Mouse (Mus musculus): ENCODE results near the gene Rbm44.

Rbm44 gene

DNA sequence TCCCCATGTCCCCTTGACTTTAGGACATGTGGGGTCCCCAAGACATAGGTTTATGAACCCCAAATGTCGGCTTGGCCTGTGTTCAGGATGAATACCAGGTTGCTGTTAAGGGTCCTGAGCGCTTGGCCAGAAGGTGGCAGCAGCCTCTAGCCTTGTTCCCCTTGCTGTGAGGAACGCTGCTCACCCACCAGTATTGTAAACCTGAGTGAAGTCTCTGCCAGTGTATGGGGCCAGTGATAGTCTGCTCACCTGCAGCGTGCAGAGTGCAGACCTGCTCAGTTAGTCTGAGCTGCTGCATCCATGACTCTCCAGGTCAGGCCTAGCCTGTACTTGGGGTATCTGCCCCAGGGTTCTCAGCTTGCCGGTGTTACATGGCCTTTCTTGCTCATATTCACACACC, 34.2 kb downstream of the Rbm44 start:
- peak; percentile 92 for DNase-seq (ENCODE audit: low read depth, low spot score)

DNA sequence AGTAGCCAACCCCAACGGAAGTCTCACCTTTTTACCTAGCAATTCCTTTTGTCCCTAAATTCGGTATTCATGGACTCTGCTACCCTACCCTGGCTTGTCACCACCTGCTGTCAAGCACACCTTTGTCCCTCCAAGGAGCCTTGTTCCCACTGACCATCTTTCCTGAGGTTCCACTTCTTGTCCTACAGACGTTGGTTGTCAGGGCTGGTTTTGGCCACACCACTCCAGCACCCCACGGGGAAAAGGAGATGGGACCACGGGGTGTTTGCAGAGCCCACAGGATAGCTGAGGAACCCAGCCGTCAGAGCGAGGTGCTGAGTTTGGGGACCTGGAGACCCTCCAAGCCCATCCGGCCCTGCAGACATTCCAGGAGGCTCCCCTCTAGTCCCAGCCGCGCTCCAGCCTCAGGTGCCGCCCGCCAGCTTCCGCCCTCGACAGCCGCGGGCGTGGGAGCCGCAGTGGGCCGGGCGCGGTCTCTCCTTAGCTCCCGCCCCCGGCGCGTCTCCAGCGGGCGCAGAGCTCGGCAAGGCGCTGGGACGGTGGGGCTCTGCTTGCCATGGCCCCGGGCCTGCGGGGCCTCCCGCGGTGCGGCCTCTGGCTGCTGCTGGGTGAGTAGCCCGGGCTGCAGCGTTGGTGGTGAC, 34.8 kb downstream of the Rbm44 start, which contains the start of gene Ramp1:
TSS of gene Ramp1 (plus strand) at position 290 of the 641 bp plus-strand sequence.
- peak; percentile 79 for DNase-seq (ENCODE audit: low read depth, low spot score)

DNA sequence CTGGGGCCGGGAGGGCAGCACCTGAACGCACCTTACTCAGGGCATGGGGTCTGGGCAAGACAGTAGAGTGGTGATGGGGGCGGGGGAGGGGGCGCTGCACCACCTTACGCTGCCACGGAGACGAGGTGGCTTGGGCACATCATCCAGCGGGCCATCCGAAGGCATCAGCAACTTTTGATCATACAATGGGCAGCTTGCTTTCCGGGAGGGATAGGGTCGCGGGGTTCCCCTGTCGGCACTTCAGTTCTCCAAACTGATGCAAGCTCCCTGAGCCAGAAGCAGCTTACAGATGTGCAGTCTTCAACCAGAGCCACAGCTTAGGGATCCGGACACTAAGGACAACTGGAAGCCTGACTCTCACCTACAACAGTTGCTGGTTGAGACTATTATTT, 35.3 kb downstream of the Rbm44 start:
- DNase-seq (ENCODE audit: low read depth, low spot score): no peak

DNA sequence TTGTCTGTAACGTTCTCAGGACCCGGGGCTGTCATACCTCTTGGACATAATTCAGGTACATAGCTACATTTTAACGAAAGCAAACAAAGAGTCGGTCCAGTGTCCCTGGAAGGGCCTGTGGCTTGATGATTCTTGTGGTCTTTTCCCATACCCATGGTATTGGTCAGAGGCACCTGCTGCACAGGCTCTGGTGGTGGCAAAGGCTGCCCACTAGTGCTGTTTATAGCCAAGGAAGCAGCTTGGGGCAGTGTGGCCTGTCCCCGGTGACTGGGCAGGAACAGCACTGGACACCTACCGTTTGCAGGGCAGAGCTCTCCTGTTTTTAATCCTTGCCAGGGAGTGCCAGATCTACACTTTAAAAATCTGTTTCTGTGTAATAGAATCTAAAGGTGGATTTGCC, 35.8 kb downstream of the Rbm44 start:
- no peak for DNase-seq (ENCODE audit: low read depth, low spot score)

DNA sequence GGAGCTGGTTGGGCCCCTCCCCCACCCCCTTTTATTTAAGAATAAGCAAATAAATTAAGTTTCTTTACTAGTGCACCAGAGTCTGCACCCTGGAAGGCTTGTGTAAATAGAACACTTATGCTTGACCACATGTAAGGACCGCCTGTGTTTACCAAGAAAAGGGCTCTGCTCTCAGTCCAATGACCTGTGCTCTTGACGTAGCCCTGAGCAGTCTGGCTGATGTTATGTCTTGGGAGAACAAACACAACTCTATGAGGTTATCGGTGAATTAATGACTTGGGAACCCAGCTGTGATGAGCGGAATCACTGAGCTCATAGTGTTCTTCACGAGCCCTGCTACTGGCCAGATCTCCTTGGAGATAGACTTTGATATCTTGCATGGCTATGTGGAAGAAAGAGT, 36.4 kb downstream of the Rbm44 start:
- no peak for DNase-seq (ENCODE audit: low read depth, low spot score)

DNA sequence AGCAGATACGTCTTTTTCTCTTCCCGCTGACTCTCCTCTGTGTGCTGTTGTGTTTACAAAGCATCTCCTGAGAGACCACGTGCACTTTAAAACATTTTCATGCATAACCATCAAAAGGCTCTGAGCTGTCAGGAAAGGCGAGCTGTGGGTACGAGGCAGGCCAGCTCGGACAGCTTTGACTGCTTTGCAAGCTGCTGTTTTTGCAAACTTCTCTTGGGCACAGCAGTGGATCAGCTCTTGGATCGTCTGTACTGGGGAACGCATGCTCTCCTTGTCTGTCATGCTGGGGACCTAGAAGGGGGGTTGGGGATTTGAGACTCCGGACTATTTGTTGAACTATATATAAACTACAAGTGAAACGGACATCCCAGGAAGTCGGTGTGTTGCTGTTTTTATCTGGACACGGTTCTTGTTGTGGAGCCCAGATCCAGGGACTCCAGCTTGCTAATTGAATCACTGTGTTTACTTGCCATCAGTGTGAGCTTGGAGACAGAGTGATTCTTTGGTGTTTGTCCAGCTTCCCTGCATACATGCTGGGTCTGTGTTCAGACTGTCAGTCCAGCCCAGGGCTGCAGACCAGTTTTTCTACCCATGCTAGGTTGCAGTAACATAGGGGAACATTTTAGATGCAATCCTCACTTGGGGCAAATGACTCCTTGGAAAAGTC, 37.0 kb downstream of the Rbm44 start:
- no peak for DNase-seq (ENCODE audit: low read depth, low spot score)

DNA sequence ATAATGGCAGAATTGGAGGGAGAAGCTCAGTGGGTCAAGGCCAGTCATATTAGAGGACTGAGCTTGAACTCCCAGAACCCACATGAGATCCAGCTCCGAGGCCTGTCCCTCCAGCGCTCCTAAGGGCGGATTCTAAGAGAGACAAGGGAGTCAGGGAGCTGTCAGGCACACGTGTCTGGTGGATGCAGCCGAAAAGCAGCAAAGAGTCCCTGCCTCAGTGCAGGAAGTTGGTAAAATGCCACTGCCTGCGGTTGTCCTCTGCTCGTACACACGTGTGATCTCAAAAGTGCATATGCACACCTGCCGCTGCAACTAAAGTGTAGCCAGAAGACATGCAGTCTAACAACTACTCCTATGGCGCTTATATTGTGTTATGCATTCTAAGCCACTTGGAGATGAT, 38.4 kb downstream of the Rbm44 start:
- peak; percentile 74 for DNase-seq (ENCODE audit: low read depth, low spot score)

DNA sequence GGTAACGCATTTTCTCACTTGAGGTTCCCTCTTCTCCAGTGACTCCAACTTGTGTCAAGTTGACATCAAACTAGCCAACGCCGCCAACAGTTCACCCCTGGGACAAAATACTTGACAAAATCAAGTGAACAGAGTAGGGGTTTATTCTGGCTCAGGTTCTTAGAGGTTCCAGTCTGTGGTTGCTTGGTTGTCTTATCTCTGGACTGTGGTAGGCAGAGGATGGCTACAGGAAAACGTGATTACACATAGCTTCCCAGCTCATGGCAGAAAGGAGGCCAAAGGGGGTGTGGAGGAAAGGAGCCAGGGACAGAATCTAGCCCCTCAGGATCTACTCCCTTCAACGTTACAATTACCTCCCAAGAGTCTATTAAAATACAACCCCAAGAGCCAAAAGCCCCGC, 41.8 kb downstream of the Rbm44 start:
- DNase-seq (ENCODE audit: low read depth, low spot score): no peak

DNA sequence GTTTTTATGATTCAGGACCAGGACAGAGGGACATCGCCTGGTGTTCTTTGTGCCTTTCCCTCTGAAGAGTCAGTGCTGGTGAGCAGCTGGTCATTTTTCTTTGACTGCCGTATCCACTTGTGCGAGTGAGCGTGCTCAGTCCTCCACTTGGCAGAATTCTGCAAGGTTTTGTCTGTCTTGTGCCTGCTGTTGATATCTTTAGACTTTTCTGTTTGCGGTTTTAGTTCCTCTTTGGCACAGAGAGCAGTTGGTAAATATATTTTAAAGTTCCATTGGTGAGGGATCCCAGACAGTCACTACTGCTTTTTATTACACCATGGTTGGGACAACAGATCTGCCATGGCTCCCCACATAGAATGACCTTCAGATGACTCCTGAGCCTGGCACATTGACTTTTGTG, 42.4 kb downstream of the Rbm44 start:
- no peak for DNase-seq (ENCODE audit: low read depth, low spot score)

DNA sequence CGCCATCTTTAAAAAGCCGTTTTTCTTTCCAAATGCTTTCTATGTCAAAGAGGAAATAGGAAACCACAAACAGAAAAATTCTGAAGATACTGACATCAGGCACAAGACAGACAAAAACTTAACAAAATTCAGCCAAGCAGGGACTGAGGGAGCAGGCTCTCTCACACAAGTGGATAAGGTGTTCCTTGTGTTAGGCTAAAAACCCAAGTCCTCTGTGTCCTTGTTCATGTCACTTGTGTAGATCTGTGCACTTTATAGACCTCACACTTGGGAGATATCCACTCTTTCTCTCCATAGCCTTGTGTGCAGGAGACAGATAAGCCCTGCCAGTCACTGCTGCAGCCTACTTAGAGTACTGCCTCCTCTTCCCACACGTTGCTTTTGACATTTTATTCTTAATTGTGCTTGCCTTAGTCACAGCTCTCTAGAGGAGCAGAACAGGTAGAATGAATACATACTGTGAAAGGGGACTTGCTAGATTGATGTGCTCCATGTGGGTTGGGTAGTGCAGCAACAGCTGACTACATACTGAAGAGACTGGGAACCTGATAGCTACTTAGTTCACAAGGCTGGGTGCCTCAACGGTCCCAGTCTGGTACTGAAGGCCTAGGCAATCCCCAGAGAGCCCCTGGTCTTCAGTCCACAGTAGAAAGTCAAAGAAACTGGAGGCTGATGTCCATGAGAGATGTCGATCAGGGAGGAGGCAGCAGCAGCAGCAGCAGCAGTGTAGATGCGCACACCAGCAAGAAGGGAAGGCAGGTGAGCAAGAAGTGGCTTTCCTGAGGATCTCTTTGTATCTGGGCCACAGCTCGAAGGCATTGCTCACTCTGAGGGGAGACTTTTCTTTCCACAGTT, 43.1 kb downstream of the Rbm44 start:
- peak; percentile 34 for DNase-seq (ENCODE audit: low read depth, low spot score)

DNA sequence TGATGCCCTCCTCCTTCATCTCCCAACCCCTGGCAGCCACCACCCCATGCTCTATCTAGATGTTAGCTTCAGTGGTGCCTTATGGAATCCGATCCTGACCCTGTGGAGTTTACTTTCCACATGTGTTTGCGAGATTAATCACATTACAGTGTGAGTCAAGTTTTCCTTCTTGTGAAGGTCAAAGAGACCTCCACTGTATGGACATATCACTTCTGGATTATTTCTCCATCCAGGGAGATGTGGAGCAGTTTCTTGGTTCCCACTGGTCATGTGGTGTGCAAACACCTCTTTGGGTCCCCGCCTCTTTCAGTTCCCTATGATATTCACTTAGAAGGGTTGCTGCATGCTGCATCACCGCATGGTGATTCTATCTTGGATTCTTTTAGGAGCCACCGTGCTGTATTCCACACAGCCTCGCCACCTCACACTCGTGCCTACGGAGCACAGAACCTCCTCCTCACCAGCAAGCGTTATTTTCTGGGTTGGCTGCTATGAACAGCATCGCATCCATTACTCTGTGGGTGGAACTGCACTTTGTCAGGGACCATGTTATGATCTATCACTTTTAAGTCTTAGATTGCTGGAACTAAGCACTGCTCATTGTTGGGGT, 44.1 kb downstream of the Rbm44 start:
- no peak for DNase-seq (ENCODE audit: low read depth, low spot score)

DNA sequence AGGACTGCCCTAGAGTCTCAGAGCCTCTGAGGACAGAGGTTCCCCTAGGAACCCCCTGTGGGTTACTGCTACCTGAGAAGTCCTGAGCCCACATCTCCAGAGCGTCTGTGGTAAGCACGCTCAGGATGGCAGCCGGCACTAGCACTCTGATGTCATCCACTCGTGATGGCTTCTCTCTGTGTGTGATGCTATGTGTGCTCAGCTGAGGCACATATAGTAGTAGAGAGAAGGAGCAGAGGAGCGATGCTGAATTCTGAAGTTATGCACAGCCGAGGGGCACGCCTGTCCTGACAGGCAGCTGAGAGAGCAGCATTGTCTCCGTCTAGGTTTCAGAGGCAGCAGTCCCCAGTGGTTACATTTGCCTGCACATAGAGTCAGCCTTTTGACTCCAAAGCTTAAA, 47.3 kb downstream of the Rbm44 start:
- peak; percentile 54 for DNase-seq (ENCODE audit: low read depth, low spot score)

DNA sequence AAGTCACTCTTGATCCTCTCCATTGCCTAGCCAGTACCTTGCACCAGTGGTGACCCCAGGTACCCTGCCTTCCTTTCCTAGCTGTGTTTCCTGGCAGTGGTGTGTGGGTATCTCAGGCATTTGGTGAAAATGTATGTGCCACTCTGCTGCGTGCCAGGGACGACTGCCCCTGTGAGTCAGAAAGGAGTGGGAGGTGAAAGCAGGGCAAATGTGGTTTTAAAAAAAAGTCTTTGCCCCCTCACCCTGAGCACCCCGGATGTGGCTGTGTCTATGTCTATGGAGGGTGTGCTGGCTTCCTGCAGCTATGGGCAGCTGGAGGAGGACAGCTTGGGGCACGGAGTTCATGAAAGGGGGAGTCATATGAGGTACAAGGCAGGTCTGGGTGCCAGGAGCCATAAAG, 48.4 kb downstream of the Rbm44 start:
- DNase-seq (ENCODE audit: low read depth, low spot score): peak; percentile 76

DNA sequence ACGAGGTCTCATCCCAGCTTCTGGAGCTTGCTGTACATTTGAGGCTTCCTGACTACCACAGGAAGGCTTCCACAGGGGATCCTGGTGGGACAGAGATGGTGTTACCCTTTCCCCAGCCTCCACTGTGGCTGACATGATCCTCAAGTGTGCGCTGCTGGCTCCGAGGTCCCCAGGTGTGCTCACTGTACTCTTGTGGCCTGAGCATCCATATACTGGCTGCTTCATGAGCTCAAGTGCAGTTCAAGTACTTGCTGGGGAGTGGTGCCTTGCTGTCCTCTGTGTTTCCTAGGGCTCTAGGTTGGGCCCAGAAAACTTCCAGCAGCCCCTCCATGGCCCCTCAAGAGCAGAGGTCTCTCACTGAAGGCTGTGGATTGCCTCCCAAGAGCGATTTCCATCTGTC, 48.8 kb downstream of the Rbm44 start:
- DNase-seq (ENCODE audit: low read depth, low spot score): peak; percentile 31

DNA sequence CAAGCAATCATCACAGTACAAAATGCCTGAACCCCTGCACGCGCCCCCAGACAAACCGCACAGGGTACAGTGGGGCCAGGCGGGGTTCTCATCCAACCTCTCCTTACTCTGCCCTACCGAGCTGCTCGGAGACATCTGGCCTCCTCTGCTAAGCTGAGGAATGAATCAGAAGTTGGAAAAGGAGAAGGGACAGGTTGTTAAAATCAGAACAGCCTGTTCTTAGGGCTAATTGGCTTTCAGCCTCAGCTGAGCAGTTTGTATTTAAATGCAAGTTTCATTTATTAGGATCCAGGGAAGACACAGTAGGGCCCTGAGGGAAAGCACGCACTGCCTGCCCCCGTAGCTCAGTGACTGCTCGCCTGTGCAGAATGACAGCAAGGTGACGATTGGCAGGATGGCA, 54.9 kb downstream of the Rbm44 start:
- DNase-seq (ENCODE audit: low read depth, low spot score): no peak

DNA sequence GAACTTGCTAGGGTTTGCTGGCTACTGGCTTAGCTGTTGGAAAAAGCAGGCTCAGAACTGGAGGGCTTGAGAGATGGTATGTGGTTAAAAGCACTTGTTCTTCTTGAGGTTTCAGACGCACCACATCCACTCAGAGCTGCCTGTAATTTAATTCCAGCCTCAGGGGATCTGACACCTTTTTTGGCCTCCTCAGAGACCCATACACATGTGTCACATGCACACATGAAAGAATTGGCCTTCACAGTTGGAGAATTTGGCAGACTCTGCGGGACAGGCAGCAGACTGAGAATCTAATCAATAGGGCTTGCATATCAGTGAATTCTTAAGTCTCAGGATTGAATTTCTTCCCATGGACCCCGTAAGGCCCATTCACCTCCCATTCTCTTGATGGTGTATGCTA, 56.2 kb downstream of the Rbm44 start:
- no peak for DNase-seq (ENCODE audit: low read depth, low spot score)

DNA sequence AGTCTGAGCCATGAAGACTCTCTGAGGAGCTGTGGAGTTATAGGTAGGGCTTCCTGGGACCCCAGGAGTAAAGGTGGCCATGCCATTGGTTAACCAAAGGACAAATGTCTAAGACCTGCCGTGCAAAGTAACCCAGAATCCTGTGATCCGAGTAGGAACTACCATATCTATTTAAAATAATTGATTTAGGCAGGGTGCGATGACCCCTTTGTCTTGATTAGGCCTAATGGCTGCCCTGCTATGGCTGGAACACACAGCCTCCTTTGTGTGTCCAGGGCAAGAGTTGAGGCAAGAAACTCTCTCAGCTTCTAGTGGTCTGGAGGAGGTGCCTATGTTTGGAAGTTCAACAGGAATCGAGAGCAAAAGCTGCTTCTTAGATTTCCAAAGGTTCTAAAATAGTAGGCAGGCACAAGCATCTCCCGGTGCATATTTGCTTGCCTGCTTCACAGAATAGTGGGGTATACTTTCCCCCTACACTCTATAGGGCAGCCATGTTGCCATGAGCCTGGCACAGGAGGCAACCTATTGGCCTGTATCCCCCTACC, 59.4 kb downstream of the Rbm44 start:
- DNase-seq (ENCODE audit: low read depth, low spot score): no peak

DNA sequence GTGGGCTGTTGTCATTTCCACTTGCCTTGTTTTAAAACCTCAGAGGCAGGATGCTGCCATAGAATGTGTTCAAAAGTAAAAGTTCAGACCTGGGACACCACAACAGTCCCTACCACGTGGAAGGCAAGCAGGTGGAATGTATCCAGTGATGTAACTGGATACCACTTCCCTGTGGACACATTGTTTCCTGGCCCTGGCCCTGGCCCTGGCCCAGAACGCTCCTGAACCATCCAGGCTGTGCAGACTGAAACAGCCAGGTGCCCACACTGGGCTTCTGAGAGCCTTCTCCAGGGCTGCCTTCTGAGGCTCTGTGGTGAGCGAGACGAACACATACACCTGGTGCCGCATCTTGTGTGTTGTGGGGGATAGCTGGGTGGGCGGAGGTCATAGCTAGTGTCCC, 60.8 kb downstream of the Rbm44 start:
- no peak for DNase-seq (ENCODE audit: low read depth, low spot score)

DNA sequence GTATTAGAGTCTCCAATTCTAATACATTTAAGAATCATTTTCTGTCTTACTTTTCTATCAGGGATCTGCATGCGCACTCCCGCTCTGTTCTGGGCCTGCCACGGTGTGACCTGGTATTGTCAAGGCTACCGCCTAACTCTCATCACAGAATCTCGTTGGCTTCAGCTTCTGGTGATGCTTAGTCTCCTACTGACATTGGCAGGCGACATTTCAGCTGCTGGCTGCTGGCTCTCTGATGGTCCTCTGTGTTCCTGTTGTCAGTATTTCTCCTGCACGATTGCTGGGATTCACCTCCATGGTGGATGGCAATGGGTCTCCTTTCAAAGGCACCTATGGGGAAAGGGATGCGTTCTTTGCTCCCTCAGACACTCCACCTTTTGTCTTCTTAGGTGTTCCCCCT, 61.4 kb downstream of the Rbm44 start:
- DNase-seq (ENCODE audit: low read depth, low spot score): no peak

DNA sequence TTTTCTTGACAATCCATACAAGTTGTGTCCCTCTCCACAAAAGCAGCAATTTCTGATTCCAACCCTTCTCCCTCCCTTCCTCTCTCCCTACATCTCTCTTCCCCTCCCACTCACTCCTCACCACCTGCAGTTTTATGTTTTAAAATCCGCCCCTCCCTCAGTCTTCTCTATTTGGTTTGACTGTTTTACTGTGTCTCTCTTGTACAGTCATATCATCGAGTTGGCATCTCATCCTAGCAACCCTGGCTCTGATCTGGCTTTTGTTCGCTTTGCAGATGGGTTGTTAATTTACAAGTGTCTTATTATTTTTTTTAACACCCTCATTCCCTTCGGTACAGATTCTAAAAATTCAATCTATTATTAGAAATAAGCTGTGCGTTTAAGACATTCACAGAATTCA, 62.0 kb downstream of the Rbm44 start:
- DNase-seq (ENCODE audit: low read depth, low spot score): no peak

DNA sequence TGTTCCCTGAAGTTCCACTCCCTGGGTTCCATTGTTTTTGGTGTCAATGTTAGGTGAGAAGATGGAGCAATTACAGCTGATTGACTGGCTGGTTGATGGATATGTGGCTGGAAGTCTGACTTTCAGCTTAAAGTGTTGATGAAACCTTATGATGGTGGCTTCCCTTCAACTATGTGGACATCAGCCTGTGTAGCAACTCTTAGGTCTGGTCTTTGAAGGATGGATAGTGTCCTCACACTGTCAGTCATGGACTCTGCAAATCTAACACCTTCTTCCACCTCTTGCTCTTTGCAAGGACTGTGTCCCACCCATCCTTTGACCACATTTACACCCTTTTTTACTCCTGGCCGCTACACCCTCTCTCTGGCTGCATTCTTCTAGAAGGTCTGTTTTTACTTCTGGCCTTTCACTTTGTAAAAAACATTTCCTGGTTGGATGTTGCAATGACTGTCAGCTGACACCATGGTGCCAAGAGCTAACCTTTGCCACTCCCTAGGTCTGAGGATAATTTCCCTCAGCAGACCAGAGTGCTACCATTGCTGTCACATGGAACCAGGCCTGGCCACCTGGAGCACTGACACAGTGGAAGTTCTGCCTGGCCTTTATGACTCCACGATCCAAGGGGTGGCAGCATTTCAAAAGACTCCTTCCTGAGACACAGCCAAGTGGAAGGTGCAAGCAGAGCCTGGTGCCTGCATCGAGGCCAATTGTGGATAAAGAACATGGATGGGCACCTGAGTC, 62.6 kb downstream of the Rbm44 start:
- no peak for DNase-seq (ENCODE audit: low read depth, low spot score)

Measured in CD4-positive, CD25-positive, alpha-beta regulatory T cell, adult 2 months (primary cell).